Mouse (Mus musculus) hindbrain, embryonic 12.5 days (tissue): Measurements from ENCODE around the gene Arl8b. TPM values are rescaled to one million over a fixed set of nuclear protein-coding genes. Genes with fewer than 3 reads are reported as not detected.
A peak's percentile ranks its signal among the peaks of the same experiment; 100 is the strongest.

ENCODE experiments used
- ATAC-seq: fragments of 200-750 bp; cut with Nextera tagmentation; 2 replicates; pipeline ENCODE4 v1.8.0; 2017; ENCODE audit warnings: moderate TSS enrichment; ENCODE audit not compliant: low FRiP score
- H3K27ac ChIP-seq: fragments of 300-500 bp; sonication (generic); 2 replicates; pipeline ENCODE4 v1.5.1; 2016; ENCODE audit warnings: mild to moderate bottlenecking
- H3K27me3 ChIP-seq: fragments of 300-500 bp; sonication (generic); 2 replicates; pipeline ENCODE4 v1.6.1; 2016; ENCODE audit warnings: mild to moderate bottlenecking
- H3K36me3 ChIP-seq: fragments of 300-500 bp; sonication (generic); 2 replicates; pipeline ENCODE4 v1.6.1; 2016; ENCODE audit warnings: mild to moderate bottlenecking
- H3K4me1 ChIP-seq: fragments of 300-500 bp; sonication (generic); 2 replicates; pipeline ENCODE4 v1.6.1; 2016
- H3K4me2 ChIP-seq: fragments of 300-500 bp; sonication (generic); replicated peaks from 2 replicates; pipeline ENCODE4 v1.6.1; 2016; ENCODE audit warnings: mild to moderate bottlenecking
- H3K4me3 ChIP-seq: fragments of 300-500 bp; sonication (generic); 2 replicates; pipeline ENCODE4 v1.5.1; 2016; ENCODE audit warnings: mild to moderate bottlenecking
- H3K9ac ChIP-seq: fragments of 300-500 bp; sonication (generic); 2 replicates; pipeline ENCODE4 v1.6.1; 2016; ENCODE audit warnings: mild to moderate bottlenecking, moderate library complexity
- H3K9me3 ChIP-seq: fragments of 300-500 bp; sonication (generic); replicated peaks from 2 replicates; pipeline ENCODE4 v1.6.1; 2016; ENCODE audit warnings: mild to moderate bottlenecking
- WGBS: fragments of 180-500 bp; shearing (Covaris S2); methylation state at CpG from one replicate; pipeline ENCODE4 v1.1.7; 2016; 5-methylcytosine and 5-hydroxymethylcytosine counted together
- polyA plus RNA-seq: library from polyadenylated mRNA; unstranded; fragments of >200 nt; fragmentation: Nextera tagmentation; extraction: Ambion mirVana; gene quantifications from 2 replicates; pipeline ENCODE4 v1.2.1, GENCODE M21; 2016

Gene Arl8b
- polyA plus RNA-seq, 1 experiment from 2014 or later = 76.1 TPM

DNA sequence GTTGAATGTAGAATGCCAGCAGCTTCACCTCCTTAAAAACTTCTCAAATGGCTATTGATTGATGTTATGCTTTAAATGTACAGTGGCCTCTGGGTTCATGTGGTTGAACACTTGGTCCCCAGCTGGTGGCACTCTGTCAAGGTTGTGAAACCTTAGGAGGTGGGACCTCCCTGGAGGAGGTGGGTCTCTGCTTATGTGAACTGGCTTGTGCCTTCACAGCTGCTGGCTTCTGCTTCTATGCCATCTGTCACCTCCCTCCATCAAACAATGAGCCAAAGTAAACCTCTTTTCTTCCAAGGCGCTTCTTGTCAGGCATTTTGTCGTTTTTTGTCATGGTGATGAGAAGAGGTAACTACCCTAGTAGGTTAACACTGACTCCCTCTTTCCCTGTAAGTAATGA is 13.8 kb downstream of the Arl8b start:
- 0 out of 2 replicates have a peak, but pooled peaks have one; percentile 55 for ATAC-seq
- Histone ChIP-seq H3K9me3 (no peaks in the 10 kb centered on the region), H3K4me1 (peaks cover 14% of the 10 kb centered on the region), H3K9ac (no peak overlapping the region), H3K36me3 (peaks cover 1% of the 10 kb centered on the region; the same call in 1 of the 2 replicates), H3K27ac (no peak overlapping the region), H3K27me3 (no peaks in the 10 kb centered on the region), H3K4me3 (no peak overlapping the region), H3K4me2 (no peak overlapping the region)
- 37% methylated on average over 2 of the region's 2 CpGs for WGBS

DNA sequence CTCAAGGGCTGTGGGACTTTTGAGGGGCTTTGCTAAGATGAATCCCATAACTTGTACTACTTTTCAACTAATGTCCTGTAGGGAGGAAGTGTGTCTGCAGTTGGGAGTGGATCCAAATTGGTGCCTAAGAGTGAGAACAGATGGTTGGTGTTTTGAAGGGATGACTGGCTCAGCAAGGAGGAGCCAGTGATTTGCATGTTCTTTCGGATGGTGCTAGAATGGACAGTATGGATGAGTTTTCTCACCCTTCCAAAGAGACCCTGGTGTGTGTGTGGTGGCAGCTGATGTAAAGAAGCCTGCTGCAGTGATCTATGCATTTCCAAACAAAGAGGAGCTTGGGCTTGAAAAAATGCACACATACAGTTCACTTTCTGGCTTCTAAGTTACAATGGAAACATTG is 22.3 kb downstream of the Arl8b start:
- H3K27ac ChIP-seq = no peak overlapping the region
- H3K4me3 ChIP-seq = no peak overlapping the region
- no peaks in the 10 kb centered on the region for H3K36me3 ChIP-seq
- H3K27me3 ChIP-seq = no peaks in the 10 kb centered on the region
- no peaks in the 10 kb centered on the region for H3K9me3 ChIP-seq
- WGBS = 15% methylated on average over 1 of the region's 1 CpGs
- no peak overlapping the region for H3K4me2 ChIP-seq
- no peak for ATAC-seq
- H3K9ac ChIP-seq = no peak overlapping the region
- H3K4me1 ChIP-seq = peaks cover 9% of the 10 kb centered on the region

DNA sequence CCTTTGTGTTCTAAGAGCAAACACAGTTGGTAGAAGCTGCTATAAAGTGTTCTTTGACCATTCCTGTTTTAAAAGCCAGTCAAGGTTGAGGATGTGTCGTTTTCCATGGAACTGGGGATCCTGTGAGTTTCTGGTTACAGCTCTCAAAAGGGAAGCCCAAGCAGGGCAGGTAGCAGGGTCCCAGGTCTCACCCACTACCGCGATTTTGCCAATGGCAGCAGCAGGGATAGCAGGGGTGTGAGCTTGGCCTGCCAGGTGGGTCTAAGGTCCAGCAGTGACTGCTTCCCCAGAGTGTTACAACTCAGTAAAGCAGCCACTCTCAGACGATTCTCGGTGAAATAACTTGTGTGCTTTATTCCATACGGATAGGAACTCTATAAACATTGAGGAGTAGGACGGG is 23.0 kb downstream of the Arl8b start:
- Histone ChIP-seq H3K4me3 (no peak overlapping the region), H3K9me3 (no peaks in the 10 kb centered on the region), H3K4me1 (peaks cover 9% of the 10 kb centered on the region), H3K27me3 (no peaks in the 10 kb centered on the region), H3K9ac (no peak overlapping the region), H3K36me3 (no peaks in the 10 kb centered on the region), H3K27ac (no peak overlapping the region), H3K4me2 (no peak overlapping the region)
- 83% methylated on average over 7 of the region's 7 CpGs for WGBS
- no peak for ATAC-seq

DNA sequence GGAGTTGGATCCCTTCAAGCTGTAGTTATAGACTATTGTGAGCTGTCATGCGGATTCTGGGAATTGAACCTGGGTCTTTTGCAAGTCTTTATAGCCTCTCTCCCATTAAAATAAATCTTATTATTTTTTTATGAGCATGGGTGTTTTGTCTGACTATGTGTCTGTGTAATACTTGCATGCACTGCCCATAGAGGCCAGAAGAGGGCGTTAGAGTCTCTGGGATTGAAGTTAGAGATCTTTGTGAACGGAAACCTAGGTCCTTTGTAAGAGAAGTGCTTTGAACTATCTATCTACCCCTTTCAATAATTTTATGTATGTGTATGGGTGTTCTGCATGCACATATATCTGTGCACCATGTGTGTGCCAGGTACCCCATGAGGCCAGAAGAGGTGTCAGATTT is 24.5 kb downstream of the Arl8b start:
- ATAC-seq = no peak
- no peak overlapping the region for H3K4me3 ChIP-seq
- H3K9ac ChIP-seq = no peak overlapping the region
- H3K27ac ChIP-seq = no peak overlapping the region
- H3K4me2 ChIP-seq = no peak overlapping the region
- no peaks in the 10 kb centered on the region for H3K9me3 ChIP-seq
- H3K4me1 ChIP-seq = peaks cover 9% of the 10 kb centered on the region
- H3K36me3 ChIP-seq = no peaks in the 10 kb centered on the region
- no peaks in the 10 kb centered on the region for H3K27me3 ChIP-seq
- WGBS = 71% methylated on average over 3 of the region's 3 CpGs

DNA sequence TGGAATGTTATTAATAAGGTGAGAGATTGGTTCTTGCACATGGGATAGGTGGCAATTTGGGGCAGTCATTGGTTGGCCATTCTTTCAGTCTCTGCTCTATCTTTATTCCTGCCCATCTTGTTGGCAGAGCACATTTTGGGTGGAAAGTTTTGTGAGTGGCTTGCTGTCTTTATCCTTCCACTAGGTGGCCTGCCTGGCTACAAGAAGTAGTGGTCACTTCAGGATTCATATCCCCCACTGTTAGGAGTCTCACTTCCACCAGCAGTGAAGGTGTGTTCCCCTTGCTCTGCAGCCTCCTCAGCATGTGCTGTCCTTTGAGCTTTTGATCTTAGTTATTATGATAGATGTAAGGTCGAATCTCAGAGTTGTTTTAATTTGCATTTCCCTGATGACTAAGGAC is 25.9 kb downstream of the Arl8b start:
- Histone ChIP-seq H3K4me1 (peaks cover 9% of the 10 kb centered on the region), H3K4me2 (no peak overlapping the region), H3K4me3 (no peak overlapping the region), H3K27me3 (no peaks in the 10 kb centered on the region), H3K9me3 (no peaks in the 10 kb centered on the region), H3K9ac (no peak overlapping the region), H3K27ac (no peak overlapping the region), H3K36me3 (no peaks in the 10 kb centered on the region)
- ATAC-seq = no peak
- 71% methylated on average over 1 of the region's 1 CpGs for WGBS

DNA sequence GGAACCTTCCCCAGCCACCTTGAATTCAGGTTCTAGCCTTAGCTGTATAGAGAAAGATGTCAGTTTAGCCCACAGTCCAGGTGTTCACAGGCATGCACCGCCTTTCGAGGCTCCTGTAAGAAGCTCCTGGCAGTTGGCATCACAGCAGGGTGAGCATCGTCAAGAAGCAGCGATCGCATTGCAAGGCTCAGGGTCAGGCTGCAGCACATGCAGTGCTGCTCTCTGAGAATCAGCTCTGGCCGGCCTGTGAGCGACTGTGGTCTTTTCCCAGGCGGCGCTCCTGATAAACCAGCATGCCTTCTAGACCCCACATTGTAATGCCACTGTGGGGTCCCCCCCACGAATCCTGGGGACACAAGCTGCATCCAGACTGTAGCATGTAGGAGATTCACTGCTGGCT is 27.3 kb downstream of the Arl8b start:
- no peaks in the 10 kb centered on the region for H3K9me3 ChIP-seq
- ATAC-seq = no peak
- peaks cover 6% of the 10 kb centered on the region for H3K36me3 ChIP-seq
- no peak overlapping the region for H3K27ac ChIP-seq
- no peak overlapping the region for H3K9ac ChIP-seq
- H3K27me3 ChIP-seq = no peaks in the 10 kb centered on the region
- 62% methylated on average over 10 of the region's 10 CpGs for WGBS
- H3K4me2 ChIP-seq = no peak overlapping the region
- H3K4me3 ChIP-seq = no peak overlapping the region
- H3K4me1 ChIP-seq = peaks cover 2% of the 10 kb centered on the region

DNA sequence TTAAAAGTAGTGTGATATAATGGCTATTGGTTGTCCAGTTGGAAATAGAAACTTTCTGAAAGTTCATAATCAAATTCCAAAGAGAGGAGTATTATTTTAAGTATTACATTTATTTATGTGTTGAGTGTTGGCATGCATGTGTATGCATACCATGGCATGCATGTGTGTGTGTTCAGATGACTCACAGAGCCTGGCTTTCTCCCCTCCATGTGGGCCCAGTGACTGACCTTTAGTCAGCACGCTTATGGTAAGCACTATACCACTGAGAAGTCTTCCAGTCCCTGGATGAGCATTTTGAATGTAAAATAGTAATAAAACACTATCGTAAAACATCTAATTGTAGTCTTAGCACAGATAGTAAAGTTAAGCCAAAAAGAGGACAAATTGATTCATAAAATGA is 29.2 kb downstream of the Arl8b start:
- no peak overlapping the region for H3K4me3 ChIP-seq
- no peak overlapping the region for H3K27ac ChIP-seq
- no peaks in the 10 kb centered on the region for H3K27me3 ChIP-seq
- no peaks in the 10 kb centered on the region for H3K4me1 ChIP-seq
- H3K9ac ChIP-seq = no peak overlapping the region
- no peak overlapping the region for H3K4me2 ChIP-seq
- peaks cover 11% of the 10 kb centered on the region for H3K36me3 ChIP-seq
- no peaks in the 10 kb centered on the region for H3K9me3 ChIP-seq
- ATAC-seq = no peak
- 97% methylated on average over 2 of the region's 2 CpGs for WGBS

DNA sequence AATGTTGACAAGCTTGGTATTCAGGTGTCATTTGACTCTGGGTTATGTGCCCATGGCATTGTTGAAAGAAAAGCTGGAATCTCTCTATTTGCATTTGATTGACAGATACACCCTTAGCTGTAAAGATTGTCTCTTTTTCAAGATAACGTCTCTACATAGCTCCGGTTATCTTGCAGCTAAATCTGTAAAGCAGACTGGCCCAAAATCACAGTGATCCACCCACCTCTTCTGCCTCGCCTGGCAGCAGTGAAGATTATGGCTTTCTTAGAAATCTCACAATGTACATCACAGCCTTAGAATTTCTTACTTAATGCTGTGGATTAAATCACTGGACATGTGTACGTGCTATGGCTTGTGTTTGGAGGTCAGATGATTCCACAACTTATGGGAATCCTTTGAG is 34.6 kb downstream of the Arl8b start:
- Histone ChIP-seq H3K27me3 (no peaks in the 10 kb centered on the region), H3K36me3 (peaks cover 45% of the 10 kb centered on the region), H3K4me2 (no peak overlapping the region), H3K4me3 (no peak overlapping the region), H3K9me3 (no peaks in the 10 kb centered on the region), H3K27ac (no peak overlapping the region), H3K9ac (no peak overlapping the region), H3K4me1 (no peaks in the 10 kb centered on the region)
- ATAC-seq = no peak
- WGBS = 80% methylated on average over 4 of the region's 4 CpGs

DNA sequence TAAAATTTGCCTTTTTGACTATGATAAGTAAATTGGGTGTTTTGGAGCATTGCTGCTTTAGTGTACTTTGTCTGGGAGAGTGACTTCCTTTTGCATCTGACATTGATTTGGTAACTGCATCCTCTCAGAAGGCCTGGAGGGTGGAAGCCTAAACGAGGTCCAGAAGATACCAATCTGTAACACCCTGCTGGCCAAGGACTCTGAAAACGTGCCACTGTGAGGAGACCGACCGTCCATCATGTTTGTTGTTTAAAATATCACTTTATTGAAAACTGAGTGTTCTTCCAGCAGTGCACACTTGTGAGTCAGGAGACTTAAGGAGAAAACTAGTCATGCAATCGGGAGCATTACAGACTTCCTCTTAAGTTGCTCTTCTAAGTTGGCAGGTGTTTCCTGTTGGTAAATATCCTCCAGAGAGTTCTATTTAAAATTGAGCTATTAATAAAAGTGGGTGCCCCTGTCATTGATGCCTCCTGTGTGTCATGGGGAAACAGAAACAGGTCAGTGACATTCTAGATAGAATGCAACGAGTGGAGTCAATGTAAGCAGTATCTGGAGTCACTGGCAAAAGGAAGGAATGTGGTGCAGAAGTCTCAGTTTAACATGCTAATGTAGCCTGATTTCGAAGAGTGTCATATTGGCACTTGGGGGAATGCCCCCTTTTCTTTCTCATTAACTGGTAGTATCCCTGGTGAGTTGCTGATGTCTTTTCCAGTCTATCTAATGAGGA is 42.1 kb downstream of the Arl8b start:
- Histone ChIP-seq H3K9me3 (no peaks in the 10 kb centered on the region), H3K4me2 (no peak overlapping the region), H3K27ac (no peak overlapping the region), H3K27me3 (no peaks in the 10 kb centered on the region), H3K9ac (no peak overlapping the region), H3K36me3 (peaks cover 26% of the 10 kb centered on the region), H3K4me3 (no peak overlapping the region), H3K4me1 (peaks cover 7% of the 10 kb centered on the region)
- ATAC-seq = no peak
- 78% methylated on average over 7 of the region's 7 CpGs for WGBS

DNA sequence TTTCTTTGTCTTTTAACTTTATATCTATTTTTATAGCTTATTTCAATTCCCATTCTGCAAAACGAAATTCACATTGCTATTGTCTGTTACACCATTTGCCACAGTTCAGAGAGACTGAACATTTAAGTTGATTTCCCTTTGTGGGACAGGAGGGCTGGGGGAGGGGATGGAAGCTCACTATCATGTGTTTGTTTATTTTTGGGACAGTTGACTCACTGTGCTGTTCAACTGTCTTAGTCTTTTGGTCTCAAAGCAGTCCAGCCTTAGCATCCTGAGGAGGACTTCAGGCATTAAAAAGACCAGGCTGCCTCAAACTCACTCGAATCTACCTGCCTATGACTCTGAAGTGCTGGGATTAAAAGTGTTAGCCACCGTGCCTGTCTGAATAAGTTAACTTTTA is 43.2 kb downstream of the Arl8b start:
- Histone ChIP-seq H3K9me3 (no peaks in the 10 kb centered on the region), H3K36me3 (peaks cover 22% of the 10 kb centered on the region), H3K27ac (no peak overlapping the region), H3K9ac (no peak overlapping the region), H3K4me3 (no peak overlapping the region), H3K4me2 (no peak overlapping the region), H3K4me1 (peaks cover 10% of the 10 kb centered on the region), H3K27me3 (no peaks in the 10 kb centered on the region)
- WGBS = 77% methylated on average over 3 of the region's 3 CpGs
- no peak for ATAC-seq

DNA sequence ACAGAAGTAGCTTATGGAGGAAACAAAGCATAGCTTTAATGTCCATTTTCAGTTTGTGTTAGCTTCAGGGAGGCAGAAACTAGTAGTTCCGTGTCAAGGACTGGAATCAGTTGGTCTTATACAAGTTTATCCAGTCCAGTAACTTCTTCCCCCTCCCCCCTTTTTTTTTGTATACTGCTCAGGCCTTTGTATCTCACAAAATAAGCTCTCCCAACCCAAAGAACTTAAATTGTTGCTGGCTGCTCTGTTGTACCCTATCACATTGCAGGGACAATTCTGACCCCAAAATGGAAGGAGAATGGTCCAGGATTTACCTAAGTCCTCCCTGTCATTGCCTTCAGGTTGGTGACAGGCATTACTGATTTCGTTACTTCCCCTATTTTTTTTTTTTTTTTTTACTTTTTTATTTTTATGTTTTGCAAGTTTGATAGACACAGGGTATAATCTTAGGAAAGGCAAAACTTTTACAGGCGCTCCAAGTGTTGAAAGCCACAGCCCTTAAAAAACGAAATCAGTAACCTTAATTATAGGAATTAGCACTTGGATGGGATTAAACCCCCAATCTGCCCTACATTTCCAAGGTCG is 44.5 kb downstream of the Arl8b start:
- Histone ChIP-seq H3K9me3 (no peaks in the 10 kb centered on the region), H3K9ac (no peak overlapping the region), H3K4me1 (peaks cover 18% of the 10 kb centered on the region), H3K4me3 (peak overlapping the region; percentile 71; the same call in 1 of the 2 replicates), H3K27me3 (no peaks in the 10 kb centered on the region), H3K27ac (no peak overlapping the region), H3K4me2 (peak overlapping the region; percentile 80), H3K36me3 (peaks cover 16% of the 10 kb centered on the region)
- no peak for ATAC-seq
- 29% methylated on average over 5 of the region's 5 CpGs for WGBS

DNA sequence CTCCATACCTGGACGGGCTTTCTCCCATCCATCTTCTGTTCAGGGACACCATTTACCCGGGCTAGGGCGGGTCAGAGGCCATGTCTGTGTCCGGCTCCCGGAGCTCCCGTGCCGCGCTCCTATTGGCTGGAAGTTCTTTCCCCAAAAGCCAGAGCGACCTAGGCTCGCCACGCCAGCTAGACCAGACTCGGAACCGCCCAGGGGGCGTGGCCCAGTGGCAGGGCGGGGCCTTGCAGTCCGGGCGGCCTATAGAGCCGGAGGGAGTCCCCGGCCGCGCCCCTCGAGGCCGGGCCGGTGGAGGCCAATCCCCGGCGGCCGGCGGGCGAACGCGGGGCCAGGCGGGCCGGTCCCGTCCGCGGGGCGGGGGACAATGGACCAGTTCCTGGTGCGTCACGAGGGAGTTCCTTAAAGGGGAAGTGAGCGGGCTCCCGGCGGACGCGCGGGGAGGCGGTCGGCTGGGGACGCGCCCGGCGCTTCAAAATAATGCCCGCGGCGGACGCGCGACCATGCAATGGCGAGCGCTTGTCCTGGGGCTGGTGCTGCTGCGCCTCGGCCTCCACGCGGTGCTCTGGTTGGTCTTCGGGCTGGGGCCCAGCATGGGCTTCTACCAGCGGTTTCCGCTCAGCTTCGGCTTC is 45.5 kb downstream of the Arl8b start, which contains the start of gene Edem1:
Gene Edem1 (plus strand): TSS at position 408 of the 635 bp plus-strand sequence.
- Histone ChIP-seq H3K36me3 (peaks cover 7% of the 10 kb centered on the region; the same call in 1 of the 2 replicates), H3K9me3 (no peaks in the 10 kb centered on the region), H3K27me3 (no peaks in the 10 kb centered on the region), H3K9ac (peak within 1 kb of the TSS; percentile 85), H3K4me3 (peak within 1 kb of the TSS; percentile 71), H3K4me1 (peaks cover 18% of the 10 kb centered on the region), H3K4me2 (peak within 1 kb of the TSS; percentile 80), H3K27ac (peak within 1 kb of the TSS; percentile 81)
- under 1% methylated on average over 66 of the region's 67 CpGs for WGBS
- peak; percentile 98 for ATAC-seq
